Mouse (Mus musculus): ENCODE results near the gene Igf2bp2. TPM values are rescaled to one million over a fixed set of nuclear protein-coding genes. Genes with fewer than 3 reads are reported as not detected.

The Igf2bp2 gene
- polyA plus RNA-seq, 1 experiment from 2014 or later, result 102 TPM

- no peak overlapping the region for H3K27ac ChIP-seq (ENCODE audit: low read depth, low read length)
- H3K4me2 ChIP-seq, result no peak overlapping the region
- ATAC-seq (replicated peaks; ENCODE audit: insufficient number of reproducible peaks, low FRiP score, low TSS enrichment), result no peak
- no peak overlapping the region for H3K4me3 ChIP-seq (ENCODE audit: low read depth, low read length)
- 89% methylated on average over 11 of the region's 11 CpGs for WGBS (ENCODE audit: insufficient replicate concordance)
- peaks cover 30% of the 10 kb centered on the region for H3K4me1 ChIP-seq (ENCODE audit: control insufficient read depth, insufficient read depth, low read length)
- H3K27me3 ChIP-seq (ENCODE audit: control insufficient read depth, insufficient read depth, low read length), result no peaks in the 10 kb centered on the region
- no peaks in the 10 kb centered on the region for H3K9me3 ChIP-seq (replicated peaks; ENCODE audit: control insufficient read depth, low read length)
- H3K9ac ChIP-seq (ENCODE audit: low read depth, low read length), result no peak overlapping the region
- H3K36me3 ChIP-seq (ENCODE audit: control insufficient read depth, insufficient read depth, low read length), result no peaks in the 10 kb centered on the region
Observed at GRCm38 (mm10) chr16:22152941-22153444, 10.1 kb downstream of the Igf2bp2 start.

- Histone ChIP-seq H3K4me2 (peak overlapping the region; percentile 49), H3K27ac (ENCODE audit: low read depth, low read length) (peak overlapping the region; percentile 54), H3K4me1 (ENCODE audit: control insufficient read depth, insufficient read depth, low read length) (peaks cover 38% of the 10 kb centered on the region), H3K36me3 (ENCODE audit: control insufficient read depth, insufficient read depth, low read length) (no peaks in the 10 kb centered on the region), H3K9me3 (replicated peaks; ENCODE audit: control insufficient read depth, low read length) (no peaks in the 10 kb centered on the region), H3K4me3 (ENCODE audit: low read depth, low read length) (no peak overlapping the region; the same call in 1 of the 2 replicates), H3K27me3 (ENCODE audit: control insufficient read depth, insufficient read depth, low read length) (no peaks in the 10 kb centered on the region), H3K9ac (ENCODE audit: low read depth, low read length) (0 out of 2 replicates have a peak overlapping the region, but pooled peaks have one; percentile 46)
- 32% methylated on average over 8 of the region's 11 CpGs for WGBS (ENCODE audit: insufficient replicate concordance)
- ATAC-seq (replicated peaks; ENCODE audit: insufficient number of reproducible peaks, low FRiP score, low TSS enrichment), result peak; percentile 36; the same call in 1 of the 2 replicates
Observed at GRCm38 (mm10) chr16:22151706-22152315, 11.3 kb downstream of the Igf2bp2 start.

GRCm38 (mm10) chr16:22150421-22150820 is 12.7 kb downstream of the Igf2bp2 start:
- H3K4me2 ChIP-seq, result peak overlapping the region; percentile 21
- H3K27me3 ChIP-seq (ENCODE audit: control insufficient read depth, insufficient read depth, low read length), result no peaks in the 10 kb centered on the region
- no peak for ATAC-seq (replicated peaks; ENCODE audit: insufficient number of reproducible peaks, low FRiP score, low TSS enrichment)
- no peaks in the 10 kb centered on the region for H3K9me3 ChIP-seq (replicated peaks; ENCODE audit: control insufficient read depth, low read length)
- WGBS (ENCODE audit: insufficient replicate concordance), result 31% methylated on average over 2 of the region's 2 CpGs
- no peaks in the 10 kb centered on the region for H3K36me3 ChIP-seq (ENCODE audit: control insufficient read depth, insufficient read depth, low read length)
- peaks cover 46% of the 10 kb centered on the region for H3K4me1 ChIP-seq (ENCODE audit: control insufficient read depth, insufficient read depth, low read length)
- H3K27ac ChIP-seq (ENCODE audit: low read depth, low read length), result peak overlapping the region; percentile 3; the same call in 1 of the 2 replicates
- H3K9ac ChIP-seq (ENCODE audit: low read depth, low read length), result no peak overlapping the region
- H3K4me3 ChIP-seq (ENCODE audit: low read depth, low read length), result no peak overlapping the region

GRCm38 (mm10) chr16:22149659-22150345 is 13.3 kb downstream of the Igf2bp2 start:
- WGBS (ENCODE audit: insufficient replicate concordance), result 54% methylated on average over 10 of the region's 10 CpGs
- peak overlapping the region; percentile 21 for H3K4me2 ChIP-seq

GRCm38 (mm10) chr16:22149076-22149475 is 14.0 kb downstream of the Igf2bp2 start:
- H3K9ac ChIP-seq (ENCODE audit: low read depth, low read length), result no peak overlapping the region
- H3K36me3 ChIP-seq (ENCODE audit: control insufficient read depth, insufficient read depth, low read length), result no peaks in the 10 kb centered on the region
- H3K4me1 ChIP-seq (ENCODE audit: control insufficient read depth, insufficient read depth, low read length), result peaks cover 46% of the 10 kb centered on the region
- H3K4me2 ChIP-seq, result no peak overlapping the region
- no peaks in the 10 kb centered on the region for H3K9me3 ChIP-seq (replicated peaks; ENCODE audit: control insufficient read depth, low read length)
- no peaks in the 10 kb centered on the region for H3K27me3 ChIP-seq (ENCODE audit: control insufficient read depth, insufficient read depth, low read length)
- H3K27ac ChIP-seq (ENCODE audit: low read depth, low read length), result no peak overlapping the region
- H3K4me3 ChIP-seq (ENCODE audit: low read depth, low read length), result no peak overlapping the region
- ATAC-seq (replicated peaks; ENCODE audit: insufficient number of reproducible peaks, low FRiP score, low TSS enrichment), result no peak
- WGBS (ENCODE audit: insufficient replicate concordance), result 36% methylated on average over 2 of the region's 2 CpGs

More at GRCm38 (mm10) chr16:22149659-22150345, 13.3 kb downstream of the Igf2bp2 start:
- H3K27ac ChIP-seq (ENCODE audit: low read depth, low read length), result peak overlapping the region; percentile 3; the same call in 1 of the 2 replicates
- H3K9me3 ChIP-seq (replicated peaks; ENCODE audit: control insufficient read depth, low read length), result no peaks in the 10 kb centered on the region
- no peak for ATAC-seq (replicated peaks; ENCODE audit: insufficient number of reproducible peaks, low FRiP score, low TSS enrichment)
- no peaks in the 10 kb centered on the region for H3K36me3 ChIP-seq (ENCODE audit: control insufficient read depth, insufficient read depth, low read length)
- H3K9ac ChIP-seq (ENCODE audit: low read depth, low read length), result no peak overlapping the region
- H3K4me1 ChIP-seq (ENCODE audit: control insufficient read depth, insufficient read depth, low read length), result peaks cover 46% of the 10 kb centered on the region
- no peak overlapping the region for H3K4me3 ChIP-seq (ENCODE audit: low read depth, low read length)
- no peaks in the 10 kb centered on the region for H3K27me3 ChIP-seq (ENCODE audit: control insufficient read depth, insufficient read depth, low read length)

- no peaks in the 10 kb centered on the region for H3K27me3 ChIP-seq (ENCODE audit: control insufficient read depth, insufficient read depth, low read length)
- no peak overlapping the region for H3K27ac ChIP-seq (ENCODE audit: low read depth, low read length)
- no peak overlapping the region for H3K4me2 ChIP-seq
- peaks cover 42% of the 10 kb centered on the region for H3K4me1 ChIP-seq (ENCODE audit: control insufficient read depth, insufficient read depth, low read length)
- no peaks in the 10 kb centered on the region for H3K36me3 ChIP-seq (ENCODE audit: control insufficient read depth, insufficient read depth, low read length)
- no peak for ATAC-seq (replicated peaks; ENCODE audit: insufficient number of reproducible peaks, low FRiP score, low TSS enrichment)
- no peak overlapping the region for H3K4me3 ChIP-seq (ENCODE audit: low read depth, low read length)
- no peaks in the 10 kb centered on the region for H3K9me3 ChIP-seq (replicated peaks; ENCODE audit: control insufficient read depth, low read length)
- H3K9ac ChIP-seq (ENCODE audit: low read depth, low read length), result no peak overlapping the region
- 58% methylated on average over 1 of the region's 1 CpGs for WGBS (ENCODE audit: insufficient replicate concordance)
Observed at GRCm38 (mm10) chr16:22147131-22147530, 16.0 kb downstream of the Igf2bp2 start.

GRCm38 (mm10) chr16:22146071-22146470 is 17.0 kb downstream of the Igf2bp2 start:
- no peak overlapping the region for H3K4me2 ChIP-seq
- H3K36me3 ChIP-seq (ENCODE audit: control insufficient read depth, insufficient read depth, low read length), result no peaks in the 10 kb centered on the region
- no peak overlapping the region for H3K9ac ChIP-seq (ENCODE audit: low read depth, low read length)
- no peak overlapping the region for H3K4me3 ChIP-seq (ENCODE audit: low read depth, low read length)
- H3K27ac ChIP-seq (ENCODE audit: low read depth, low read length), result no peak overlapping the region
- no peak for ATAC-seq (replicated peaks; ENCODE audit: insufficient number of reproducible peaks, low FRiP score, low TSS enrichment)
- H3K27me3 ChIP-seq (ENCODE audit: control insufficient read depth, insufficient read depth, low read length), result no peaks in the 10 kb centered on the region
- H3K4me1 ChIP-seq (ENCODE audit: control insufficient read depth, insufficient read depth, low read length), result peaks cover 35% of the 10 kb centered on the region
- no peaks in the 10 kb centered on the region for H3K9me3 ChIP-seq (replicated peaks; ENCODE audit: control insufficient read depth, low read length)
- 67% methylated on average over 7 of the region's 7 CpGs for WGBS (ENCODE audit: insufficient replicate concordance)

- ATAC-seq (replicated peaks; ENCODE audit: insufficient number of reproducible peaks, low FRiP score, low TSS enrichment), result no peak
- no peaks in the 10 kb centered on the region for H3K27me3 ChIP-seq (ENCODE audit: control insufficient read depth, insufficient read depth, low read length)
- WGBS (ENCODE audit: insufficient replicate concordance), result 82% methylated on average over 6 of the region's 6 CpGs
- H3K36me3 ChIP-seq (ENCODE audit: control insufficient read depth, insufficient read depth, low read length), result no peaks in the 10 kb centered on the region
- no peak overlapping the region for H3K27ac ChIP-seq (ENCODE audit: low read depth, low read length)
- peaks cover 22% of the 10 kb centered on the region for H3K4me1 ChIP-seq (ENCODE audit: control insufficient read depth, insufficient read depth, low read length)
- H3K9ac ChIP-seq (ENCODE audit: low read depth, low read length), result no peak overlapping the region
- no peak overlapping the region for H3K4me3 ChIP-seq (ENCODE audit: low read depth, low read length)
- H3K9me3 ChIP-seq (replicated peaks; ENCODE audit: control insufficient read depth, low read length), result no peaks in the 10 kb centered on the region
- H3K4me2 ChIP-seq, result no peak overlapping the region
Observed at GRCm38 (mm10) chr16:22144490-22144889, 18.6 kb downstream of the Igf2bp2 start.
